8 mouse cellular contexts compared by ENCODE assay signal in genomic region chr4:45084895-45085290, GRCm38 (mm10). TPM values are rescaled to one million over a fixed set of nuclear protein-coding genes. Genes with fewer than 3 reads are reported as not detected.
A peak's percentile ranks its signal among the peaks of the same experiment; 100 is the strongest.
DNase-seq lines count a peak whose midpoint lies in the region; ATAC-seq and TF ChIP-seq lines count a peak whose summit lies in the region.

No protein-coding gene starts in this region.

- ATAC-seq in hindbrain, embryonic 16.5 days, result no peak; the same call in 1 of the 2 replicates
- ATAC-seq in midbrain, postnatal 0 days (ENCODE audit: low FRiP score), result peak; percentile 11; the same call in 1 of the 2 replicates

- TF ChIP-seq CTCF in layer of hippocampus, adult 2 months (conservative IDR thresholded peaks at IDR 0.05), result no peak
- TF ChIP-seq CTCF in midbrain, postnatal 0 days (IDR thresholded peaks at IDR 0.05), result no peak

- no peaks in the 10 kb centered on the region for H3K9me3 ChIP-seq in hindbrain, embryonic 16.5 days (ENCODE audit: control insufficient read depth, low read length)
- H3K9me3 ChIP-seq in midbrain, postnatal 0 days (ENCODE audit: low read length), result no peaks in the 10 kb centered on the region

- no peaks in the 10 kb centered on the region for H3K27me3 ChIP-seq in hindbrain, embryonic 16.5 days (replicated peaks; ENCODE audit: control insufficient read depth, insufficient read depth, low read length)
- no peaks in the 10 kb centered on the region for H3K27me3 ChIP-seq in midbrain, postnatal 0 days (ENCODE audit: insufficient read depth, low read length)

- peak overlapping the region; percentile 99 for H3K9ac ChIP-seq in hindbrain, embryonic 16.5 days (ENCODE audit: low read depth, low read length)
- peak overlapping the region; percentile 96 for H3K9ac ChIP-seq in midbrain, postnatal 0 days (replicated peaks; ENCODE audit: low read length, poor library complexity, severe bottlenecking)

- peak overlapping the region; percentile 95; the same call in 1 of the 2 replicates for H3K27ac ChIP-seq in layer of hippocampus, adult 2 months
- H3K27ac ChIP-seq in brown adipose tissue, adult 24 weeks (replicated peaks; ENCODE audit: low read depth, low read length), result no peak overlapping the region
- H3K27ac ChIP-seq in hindbrain, embryonic 16.5 days (ENCODE audit: low read depth, low read length), result peak overlapping the region; percentile 92
- H3K27ac ChIP-seq in midbrain, postnatal 0 days (ENCODE audit: low read depth, low read length), result peak overlapping the region; percentile 89

- WGBS in hindbrain, embryonic 16.5 days, result 42% methylated on average over 8 of the region's 8 CpGs
- WGBS in midbrain, postnatal 0 days, result 37% methylated on average over 8 of the region's 8 CpGs

- DNase-seq in layer of hippocampus, adult 2 months (ENCODE audit: low spot score in 2 of 2), result no peak
- DNase-seq in layer of hippocampus, adult 9-10 months (ENCODE audit: low spot score), result no peak
- no peak for DNase-seq in midbrain, postnatal 0 days (ENCODE audit: low spot score)
- DNase-seq in left cerebral cortex, adult 18-20 months (ENCODE audit: low spot score in 2 of 2), result no peak
- no peak for DNase-seq in kidney, postnatal 25 days
- DNase-seq in testis, postnatal 10 days (ENCODE audit: low spot score), result no peak

- H3K4me1 ChIP-seq in brown adipose tissue, adult 24 weeks (ENCODE audit: control insufficient read depth, insufficient read depth, insufficient read length, low read length), result no peaks in the 10 kb centered on the region
- peaks cover 7% of the 10 kb centered on the region for H3K4me1 ChIP-seq in hindbrain, embryonic 16.5 days (ENCODE audit: control insufficient read depth, insufficient read depth, low read depth, low read length)
- 0 out of 2 replicates have a peak, but pooled peaks cover 3% of the 10 kb centered on the region for H3K4me1 ChIP-seq in midbrain, postnatal 0 days (ENCODE audit: insufficient read depth, low read length)

- no peaks in the 10 kb centered on the region for H3K36me3 ChIP-seq in hindbrain, embryonic 16.5 days (ENCODE audit: control insufficient read depth, insufficient read depth, low read length)
- H3K36me3 ChIP-seq in midbrain, postnatal 0 days (ENCODE audit: insufficient read depth, low read length), result no peaks in the 10 kb centered on the region

- peak overlapping the region; percentile 93 for H3K4me3 ChIP-seq in layer of hippocampus, adult 2 months
- peak overlapping the region; percentile 61 for H3K4me3 ChIP-seq in brown adipose tissue, adult 24 weeks (ENCODE audit: insufficient read depth, low read depth, low read length)
- H3K4me3 ChIP-seq in hindbrain, embryonic 16.5 days (ENCODE audit: low read length), result peak overlapping the region; percentile 88
- peak overlapping the region; percentile 94 for H3K4me3 ChIP-seq in midbrain, postnatal 0 days (ENCODE audit: low read depth, low read length)

- peak overlapping the region; percentile 75 for H3K4me2 ChIP-seq in hindbrain, embryonic 16.5 days (ENCODE audit: low read length)
- H3K4me2 ChIP-seq in midbrain, postnatal 0 days (ENCODE audit: low read depth, low read length, poor library complexity, severe bottlenecking), result peak overlapping the region; percentile 67

RNA-seq across cellular contexts. Expression of gene Fbxo10, which starts 0.5 kb away (rescaled TPM):
- 10 to 100 TPM; 46.1 to 48.0 TPM for total RNA-seq in layer of hippocampus, adult 2 months (2021)
- 1.1 TPM in 2 replicates for polyA plus RNA-seq in brown adipose tissue, adult 24 weeks (2012; ENCODE audit: insufficient read depth, insufficient read length, missing spikeins)
- polyA plus RNA-seq in hindbrain, embryonic 16.5 days (2015; fragmentation: Nextera tagmentation; extraction: Ambion mirVana), result 18.7 and 22.1 TPM in 2 replicates
- total RNA-seq in midbrain, postnatal 0 days (2014; rRNA removed), result 22.1 and 24.6 TPM in 2 replicates
- polyA plus RNA-seq in midbrain, postnatal 0 days (2015; fragmentation: Nextera tagmentation; extraction: Ambion mirVana), result 13.7 and 14.6 TPM in 2 replicates
- total RNA-seq in left cerebral cortex, adult 18-20 months (2021), result 10 to 100 TPM; 31.4 to 32.4 TPM

RNA-seq across cellular contexts. Expression of gene Tomm5, which starts 23.0 kb away (rescaled TPM):
- total RNA-seq in layer of hippocampus, adult 2 months (2021), result 10 to 100 TPM; 58.4 to 67.6 TPM
- 316 and 377 TPM in 2 replicates for polyA plus RNA-seq in brown adipose tissue, adult 24 weeks (2012; ENCODE audit: insufficient read depth, insufficient read length, missing spikeins)
- 154 and 185 TPM in 2 replicates for polyA plus RNA-seq in hindbrain, embryonic 16.5 days (2015; fragmentation: Nextera tagmentation; extraction: Ambion mirVana)
- total RNA-seq in midbrain, postnatal 0 days (2014; rRNA removed), result 109 and 128 TPM in 2 replicates
- 194 and 204 TPM in 2 replicates for polyA plus RNA-seq in midbrain, postnatal 0 days (2015; fragmentation: Nextera tagmentation; extraction: Ambion mirVana)
- 10 to 100 TPM; 68.7 to 79.6 TPM for total RNA-seq in left cerebral cortex, adult 18-20 months (2021)
